Mouse (Mus musculus) Muller cell, postnatal 12 days (primary cell): ENCODE results near the gene Clstn2.

Experiments
- DNase-seq: peaks from one replicate; pipeline ENCODE4 v3.0.0-alpha.2; 2015; ENCODE audit errors: inconsistent ontology term

The Clstn2 gene

GRCm38 (mm10) chr9:97773911-97774310, 259.1 kb downstream of the Clstn2 start:
- DNase-seq: no peak

GRCm38 (mm10) chr9:97772431-97772830, 260.6 kb downstream of the Clstn2 start:
- DNase-seq: no peak

GRCm38 (mm10) chr9:97769331-97769730, 263.6 kb downstream of the Clstn2 start:
- DNase-seq: no peak

- no peak for DNase-seq
Observed at GRCm38 (mm10) chr9:97765251-97765767, 267.7 kb downstream of the Clstn2 start.

GRCm38 (mm10) chr9:97763048-97763447, 269.9 kb downstream of the Clstn2 start:
- DNase-seq: no peak

GRCm38 (mm10) chr9:97755599-97756270, 277.2 kb downstream of the Clstn2 start:
- no peak for DNase-seq

- no peak for DNase-seq
Observed at GRCm38 (mm10) chr9:97753715-97754114, 279.3 kb downstream of the Clstn2 start.

GRCm38 (mm10) chr9:97746574-97746973, 286.4 kb downstream of the Clstn2 start:
- no peak for DNase-seq

GRCm38 (mm10) chr9:97727715-97728486, 305.1 kb downstream of the Clstn2 start:
- DNase-seq: no peak

- peak; percentile 50 for DNase-seq
Observed at GRCm38 (mm10) chr9:97717728-97718127, 315.3 kb downstream of the Clstn2 start.

GRCm38 (mm10) chr9:97717005-97717404, 316.0 kb downstream of the Clstn2 start:
- peak; percentile 76 for DNase-seq

GRCm38 (mm10) chr9:97712888-97713287, 320.1 kb downstream of the Clstn2 start:
- no peak for DNase-seq

- no peak for DNase-seq
Observed at GRCm38 (mm10) chr9:97703901-97704503, 329.0 kb downstream of the Clstn2 start.

GRCm38 (mm10) chr9:97702989-97703388, 330.0 kb downstream of the Clstn2 start:
- no peak for DNase-seq

- no peak for DNase-seq
Observed at GRCm38 (mm10) chr9:97699983-97700382, 333.0 kb downstream of the Clstn2 start.

- no peak for DNase-seq
Observed at GRCm38 (mm10) chr9:97699020-97699419, 334.0 kb downstream of the Clstn2 start.

GRCm38 (mm10) chr9:97698071-97698470, 334.9 kb downstream of the Clstn2 start:
- no peak for DNase-seq

GRCm38 (mm10) chr9:97696655-97697235, 336.2 kb downstream of the Clstn2 start:
- no peak for DNase-seq

GRCm38 (mm10) chr9:97695278-97695677, 337.7 kb downstream of the Clstn2 start:
- no peak for DNase-seq

- DNase-seq: peak; percentile 16
Observed at GRCm38 (mm10) chr9:97686826-97687425, 346.1 kb downstream of the Clstn2 start.

GRCm38 (mm10) chr9:97685664-97686063, 347.3 kb downstream of the Clstn2 start:
- DNase-seq: peak; percentile 21

- DNase-seq: no peak
Observed at GRCm38 (mm10) chr9:97679878-97680277, 353.1 kb downstream of the Clstn2 start.
